Mouse (Mus musculus): ENCODE data around the gene Exosc5. TPM values are rescaled to one million over a fixed set of nuclear protein-coding genes. Genes with fewer than 3 reads are reported as not detected.

Gene Exosc5
- total RNA-seq, 2 experiments from 2014 or later: 50.6 to 53.0 TPM

- no peak for DNase-seq (ENCODE audit: low spot score in 2 of 2)
Observed at GRCm38 (mm10) chr7:25632679-25633078, 26.3 kb upstream of the Exosc5 start.

- DNase-seq (ENCODE audit: low spot score in 2 of 2): no peak
Observed at GRCm38 (mm10) chr7:25636373-25636772, 22.6 kb upstream of the Exosc5 start.

- DNase-seq (ENCODE audit: low spot score in 2 of 2): no peak
Observed at GRCm38 (mm10) chr7:25637099-25637498, 21.9 kb upstream of the Exosc5 start.

- no peak for DNase-seq (ENCODE audit: low spot score in 2 of 2)
Observed at GRCm38 (mm10) chr7:25639754-25640153, 19.2 kb upstream of the Exosc5 start.

- DNase-seq (ENCODE audit: low spot score in 2 of 2): no peak
Observed at GRCm38 (mm10) chr7:25644136-25644535, 14.8 kb upstream of the Exosc5 start.

GRCm38 (mm10) chr7:25644631-25645030, 14.3 kb upstream of the Exosc5 start:
- DNase-seq (ENCODE audit: low spot score in 2 of 2): no peak

- DNase-seq (ENCODE audit: low spot score in 2 of 2): no peak
Observed at GRCm38 (mm10) chr7:25645074-25645473, 13.9 kb upstream of the Exosc5 start.

- DNase-seq (ENCODE audit: low spot score in 2 of 2): no peak
Observed at GRCm38 (mm10) chr7:25647574-25648123, 11.3 kb upstream of the Exosc5 start.

GRCm38 (mm10) chr7:25649839-25650238, 9.1 kb upstream of the Exosc5 start:
- no peak for DNase-seq (ENCODE audit: low spot score in 2 of 2)

GRCm38 (mm10) chr7:25651281-25651680, 7.7 kb upstream of the Exosc5 start:
- no peak for DNase-seq (ENCODE audit: low spot score in 2 of 2)

GRCm38 (mm10) chr7:25652244-25652759, 6.7 kb upstream of the Exosc5 start:
- DNase-seq (ENCODE audit: low spot score in 2 of 2): no peak

- DNase-seq (ENCODE audit: low spot score in 2 of 2): no peak
Observed at GRCm38 (mm10) chr7:25655601-25656428, 3.1 kb upstream of the Exosc5 start.

- no peak for DNase-seq (ENCODE audit: low spot score in 2 of 2)
Observed at GRCm38 (mm10) chr7:25657785-25658184, 1.2 kb upstream of the Exosc5 start.

- no peak for DNase-seq (ENCODE audit: low spot score in 2 of 2)
Observed at GRCm38 (mm10) chr7:25666381-25666780, 7.4 kb downstream of the Exosc5 start.

GRCm38 (mm10) chr7:25669158-25669557, 10.2 kb downstream of the Exosc5 start:
- DNase-seq (ENCODE audit: low spot score in 2 of 2): no peak

GRCm38 (mm10) chr7:25669631-25670030, 10.7 kb downstream of the Exosc5 start:
- no peak for DNase-seq (ENCODE audit: low spot score in 2 of 2)

- DNase-seq (ENCODE audit: low spot score in 2 of 2): no peak
Observed at GRCm38 (mm10) chr7:25670096-25670495, 11.1 kb downstream of the Exosc5 start.

GRCm38 (mm10) chr7:25671686-25672085, 12.7 kb downstream of the Exosc5 start:
- DNase-seq (ENCODE audit: low spot score in 2 of 2): no peak

GRCm38 (mm10) chr7:25672442-25672841, 13.5 kb downstream of the Exosc5 start:
- no peak for DNase-seq (ENCODE audit: low spot score in 2 of 2)

- no peak for DNase-seq (ENCODE audit: low spot score in 2 of 2)
Observed at GRCm38 (mm10) chr7:25674297-25674696, 15.3 kb downstream of the Exosc5 start.

- DNase-seq (ENCODE audit: low spot score in 2 of 2): no peak
Observed at GRCm38 (mm10) chr7:25674719-25675300, 15.8 kb downstream of the Exosc5 start, which contains the start of gene Tmem91. Gene Tmem91 (minus strand): TSS chr7:25675166.

GRCm38 (mm10) chr7:25675405-25675804, 16.4 kb downstream of the Exosc5 start:
- no peak for DNase-seq (ENCODE audit: low spot score in 2 of 2)
